Mouse (Mus musculus): ENCODE results near the gene Stk24. TPM values are rescaled to one million over a fixed set of nuclear protein-coding genes. Genes with fewer than 3 reads are reported as not detected.

The Stk24 gene
- polyA plus RNA-seq, 1 experiment = 29.8 TPM

GRCm38 (mm10) chr14:121316631-121317311 is 63.0 kb downstream of the Stk24 start:
- Histone ChIP-seq H3K27me3 (ENCODE audit: control insufficient read depth, insufficient read depth, insufficient read length) (no peaks in the 10 kb centered on the region), H3ac (ENCODE audit: control insufficient read depth, insufficient read length, low read depth) (no peak overlapping the region), H3K4me3 (ENCODE audit: insufficient read depth, poor library complexity, severe bottlenecking) (no peak overlapping the region), H3K79me3 (ENCODE audit: low read depth) (peaks cover 92% of the 10 kb centered on the region), H3K36me3 (ENCODE audit: control insufficient read depth, insufficient read depth) (peaks cover 5% of the 10 kb centered on the region), H3K79me2 (ENCODE audit: control insufficient read depth, insufficient read depth) (peaks cover 100% of the 10 kb centered on the region)
- TF ChIP-seq MYOG (IDR thresholded peaks at IDR 0.05; ENCODE audit: control insufficient read depth, extremely low read depth, insufficient read length) (no peak), CTCF (IDR thresholded peaks at IDR 0.05; ENCODE audit: control insufficient read depth, insufficient read depth, insufficient read length) (no peak), MYOD1 (IDR thresholded peaks at IDR 0.05; ENCODE audit: control insufficient read depth, insufficient read length, low read depth) (no peak), FOSL1 (IDR thresholded peaks at IDR 0.05; ENCODE audit: insufficient read depth, low read length, poor library complexity, severe bottlenecking) (no peak), CEBPB (IDR thresholded peaks at IDR 0.05; ENCODE audit: low read depth) (no peak), USF1 (IDR thresholded peaks at IDR 0.05; ENCODE audit: low read depth) (no peak), MAX (IDR thresholded peaks at IDR 0.05) (no peak)

- TF ChIP-seq CEBPB (IDR thresholded peaks at IDR 0.05; ENCODE audit: low read depth) = no peak
- no peak overlapping the region for H3ac ChIP-seq (ENCODE audit: control insufficient read depth, insufficient read length, low read depth)
- no peaks in the 10 kb centered on the region for H3K27me3 ChIP-seq (ENCODE audit: control insufficient read depth, insufficient read depth, insufficient read length)
Observed at GRCm38 (mm10) chr14:121316136-121316535, 63.7 kb downstream of the Stk24 start.

GRCm38 (mm10) chr14:121314934-121315333 is 64.9 kb downstream of the Stk24 start:
- H3ac ChIP-seq (ENCODE audit: control insufficient read depth, insufficient read length, low read depth) = no peak overlapping the region
- peaks cover 100% of the 10 kb centered on the region for H3K79me2 ChIP-seq (ENCODE audit: control insufficient read depth, insufficient read depth)
- TF ChIP-seq FOSL1 (IDR thresholded peaks at IDR 0.05; ENCODE audit: insufficient read depth, low read length, poor library complexity, severe bottlenecking) = no peak
- TF ChIP-seq MYOG (IDR thresholded peaks at IDR 0.05; ENCODE audit: control insufficient read depth, extremely low read depth, insufficient read length) = no peak
- H3K36me3 ChIP-seq (ENCODE audit: control insufficient read depth, insufficient read depth) = peaks cover 5% of the 10 kb centered on the region
- no peak overlapping the region for H3K4me3 ChIP-seq (ENCODE audit: insufficient read depth, poor library complexity, severe bottlenecking)
- H3K79me3 ChIP-seq (ENCODE audit: low read depth) = peaks cover 93% of the 10 kb centered on the region
- H3K27me3 ChIP-seq (ENCODE audit: control insufficient read depth, insufficient read depth, insufficient read length) = no peaks in the 10 kb centered on the region

More at GRCm38 (mm10) chr14:121316136-121316535, 63.7 kb downstream of the Stk24 start:
- Histone ChIP-seq H3K36me3 (ENCODE audit: control insufficient read depth, insufficient read depth) (peaks cover 5% of the 10 kb centered on the region), H3K79me3 (ENCODE audit: low read depth) (peaks cover 92% of the 10 kb centered on the region), H3K4me3 (ENCODE audit: insufficient read depth, poor library complexity, severe bottlenecking) (no peak overlapping the region), H3K79me2 (ENCODE audit: control insufficient read depth, insufficient read depth) (peaks cover 100% of the 10 kb centered on the region)

- H3K27me3 ChIP-seq (ENCODE audit: control insufficient read depth, insufficient read depth, insufficient read length) = no peaks in the 10 kb centered on the region
- TF ChIP-seq FOSL1 (IDR thresholded peaks at IDR 0.05; ENCODE audit: insufficient read depth, low read length, poor library complexity, severe bottlenecking) (no peak), USF1 (IDR thresholded peaks at IDR 0.05; ENCODE audit: low read depth) (no peak), MYOG (IDR thresholded peaks at IDR 0.05; ENCODE audit: control insufficient read depth, extremely low read depth, insufficient read length) (no peak), CTCF (IDR thresholded peaks at IDR 0.05; ENCODE audit: control insufficient read depth, insufficient read depth, insufficient read length) (no peak), CEBPB (IDR thresholded peaks at IDR 0.05; ENCODE audit: low read depth) (no peak), MYOD1 (IDR thresholded peaks at IDR 0.05; ENCODE audit: control insufficient read depth, insufficient read length, low read depth) (no peak), MAX (IDR thresholded peaks at IDR 0.05) (no peak)
- H3ac ChIP-seq (ENCODE audit: control insufficient read depth, insufficient read length, low read depth) = no peak overlapping the region
- H3K4me3 ChIP-seq (ENCODE audit: insufficient read depth, poor library complexity, severe bottlenecking) = no peak overlapping the region
- peaks cover 100% of the 10 kb centered on the region for H3K79me2 ChIP-seq (ENCODE audit: control insufficient read depth, insufficient read depth)
- peaks cover 94% of the 10 kb centered on the region for H3K79me3 ChIP-seq (ENCODE audit: low read depth)
- H3K36me3 ChIP-seq (ENCODE audit: control insufficient read depth, insufficient read depth) = peaks cover 5% of the 10 kb centered on the region
Observed at GRCm38 (mm10) chr14:121313283-121313682, 66.5 kb downstream of the Stk24 start.

- H3K79me3 ChIP-seq (ENCODE audit: low read depth) = peaks cover 83% of the 10 kb centered on the region
- H3K27me3 ChIP-seq (ENCODE audit: control insufficient read depth, insufficient read depth, insufficient read length) = no peaks in the 10 kb centered on the region
- no peak overlapping the region for H3ac ChIP-seq (ENCODE audit: control insufficient read depth, insufficient read length, low read depth)
- TF ChIP-seq CTCF (IDR thresholded peaks at IDR 0.05; ENCODE audit: control insufficient read depth, insufficient read depth, insufficient read length) (no peak), MYOD1 (IDR thresholded peaks at IDR 0.05; ENCODE audit: control insufficient read depth, insufficient read length, low read depth) (no peak), USF1 (IDR thresholded peaks at IDR 0.05; ENCODE audit: low read depth) (no peak), MAX (IDR thresholded peaks at IDR 0.05) (no peak), MYOG (IDR thresholded peaks at IDR 0.05; ENCODE audit: control insufficient read depth, extremely low read depth, insufficient read length) (no peak), CEBPB (IDR thresholded peaks at IDR 0.05; ENCODE audit: low read depth) (no peak), FOSL1 (IDR thresholded peaks at IDR 0.05; ENCODE audit: insufficient read depth, low read length, poor library complexity, severe bottlenecking) (no peak)
- H3K4me3 ChIP-seq (ENCODE audit: insufficient read depth, poor library complexity, severe bottlenecking) = no peak overlapping the region
- H3K36me3 ChIP-seq (ENCODE audit: control insufficient read depth, insufficient read depth) = peaks cover 11% of the 10 kb centered on the region
- H3K79me2 ChIP-seq (ENCODE audit: control insufficient read depth, insufficient read depth) = peaks cover 98% of the 10 kb centered on the region
Observed at GRCm38 (mm10) chr14:121311083-121311482, 68.7 kb downstream of the Stk24 start.

GRCm38 (mm10) chr14:121310325-121311080 is 69.3 kb downstream of the Stk24 start:
- H3ac ChIP-seq (ENCODE audit: control insufficient read depth, insufficient read length, low read depth) = no peak overlapping the region
- peaks cover 97% of the 10 kb centered on the region for H3K79me2 ChIP-seq (ENCODE audit: control insufficient read depth, insufficient read depth)
- no peak for TF ChIP-seq MYOG (IDR thresholded peaks at IDR 0.05; ENCODE audit: control insufficient read depth, extremely low read depth, insufficient read length)
- TF ChIP-seq CTCF (IDR thresholded peaks at IDR 0.05; ENCODE audit: control insufficient read depth, insufficient read depth, insufficient read length) = no peak
- no peak for TF ChIP-seq CEBPB (IDR thresholded peaks at IDR 0.05; ENCODE audit: low read depth)
- TF ChIP-seq MAX (IDR thresholded peaks at IDR 0.05) = no peak
- no peak for TF ChIP-seq MYOD1 (IDR thresholded peaks at IDR 0.05; ENCODE audit: control insufficient read depth, insufficient read length, low read depth)
- TF ChIP-seq USF1 (IDR thresholded peaks at IDR 0.05; ENCODE audit: low read depth) = no peak
- H3K36me3 ChIP-seq (ENCODE audit: control insufficient read depth, insufficient read depth) = peaks cover 11% of the 10 kb centered on the region
- H3K79me3 ChIP-seq (ENCODE audit: low read depth) = peaks cover 78% of the 10 kb centered on the region
- no peak overlapping the region for H3K4me3 ChIP-seq (ENCODE audit: insufficient read depth, poor library complexity, severe bottlenecking)
- H3K27me3 ChIP-seq (ENCODE audit: control insufficient read depth, insufficient read depth, insufficient read length) = no peaks in the 10 kb centered on the region

Data from C2C12 (cell line).